Mouse (Mus musculus): ENCODE measurements around the gene Olfr279.

Gene Olfr279

DNA sequence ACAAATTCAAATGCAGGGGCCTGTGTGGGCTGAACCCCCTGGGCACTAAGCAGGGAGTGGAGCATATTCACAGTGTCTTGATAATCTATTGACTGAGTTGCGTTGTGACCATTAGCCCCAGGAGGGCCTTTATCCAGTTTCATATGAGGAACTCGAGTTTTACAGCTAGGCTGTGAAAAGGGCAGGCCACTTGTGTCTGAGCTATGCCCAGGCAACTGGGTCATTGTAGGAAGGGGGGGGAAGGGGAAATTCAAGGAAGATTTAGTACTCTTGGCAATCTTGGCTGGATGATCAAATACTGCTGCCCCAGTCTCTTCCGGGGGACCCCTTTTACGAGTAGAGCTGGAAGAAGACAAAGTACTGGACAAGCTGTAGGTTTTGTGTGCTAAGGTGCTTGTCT, 51.1 kb downstream of the Olfr279 start:
- DNase-seq (ENCODE audit: low spot score in 2 of 2) = no peak

DNA sequence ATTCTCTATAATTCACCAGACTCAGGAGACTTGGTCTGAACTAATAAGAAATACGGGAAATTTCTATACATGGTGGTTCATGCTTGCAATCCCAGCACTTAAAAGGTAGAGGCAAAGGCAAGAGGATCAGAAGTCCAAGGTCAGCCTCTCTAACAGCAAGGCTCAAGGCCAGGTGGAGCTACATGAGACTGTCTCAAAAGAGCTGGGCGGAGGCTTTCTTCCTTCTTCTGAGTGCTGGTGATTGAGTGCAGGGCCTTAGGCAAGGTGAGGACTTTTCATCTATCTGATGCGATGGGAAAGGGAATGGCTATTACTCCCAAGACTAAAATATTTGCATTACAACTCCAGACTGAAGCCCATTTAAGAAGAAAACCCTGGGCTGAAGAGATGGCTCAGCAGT, 52.9 kb downstream of the Olfr279 start:
- no peak for DNase-seq (ENCODE audit: low spot score in 2 of 2)

DNA sequence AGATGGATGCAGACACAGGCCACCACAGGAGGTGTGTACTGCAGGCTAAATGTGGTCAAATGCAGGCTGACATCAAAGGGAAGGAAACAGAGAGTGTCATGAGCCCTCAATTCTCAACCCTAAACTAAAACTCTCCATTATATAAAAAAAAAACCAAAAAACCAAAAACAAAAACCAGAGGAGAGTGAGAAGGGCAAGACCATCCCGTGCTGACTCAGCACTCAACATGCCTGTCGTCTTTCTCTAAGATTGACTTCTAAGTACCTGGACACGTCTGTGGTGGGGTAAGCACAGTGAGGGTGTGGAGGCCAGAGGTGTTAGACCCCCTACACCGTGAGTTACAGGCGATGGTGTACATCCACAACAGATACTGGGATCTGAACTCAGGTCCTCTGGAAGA, 54.6 kb downstream of the Olfr279 start:
- DNase-seq (ENCODE audit: low spot score in 2 of 2) = no peak
